Mouse (Mus musculus): ENCODE measurements around the gene Gm49387. TPM values are rescaled to one million over a fixed set of nuclear protein-coding genes. Genes with fewer than 3 reads are reported as not detected.
"Not testable (repeated sequence)": the region's sequence is repeated elsewhere in the genome, so short reads cannot be mapped to it uniquely, and the experiment has no call there.

Gm49387 gene
- polyA plus RNA-seq, 1 experiment from 2014 or later: 0.69 TPM

GRCm38 (mm10) chr14:31620591-31621223 is 20.0 kb downstream of the Gm49387 start:
- H3K27ac ChIP-seq: no peak overlapping the region
- H3K36me3 ChIP-seq: no peaks in the 10 kb centered on the region
- H3K4me1 ChIP-seq (replicated peaks): 0 out of 2 replicates have a peak, but pooled peaks cover 4% of the 10 kb centered on the region
- H3K4me3 ChIP-seq (replicated peaks): no peak overlapping the region
- no peaks in the 10 kb centered on the region for H3K9me3 ChIP-seq (replicated peaks)
- ATAC-seq (ENCODE audit: low read depth): no peak
- no peak for DNase-seq
- H3K4me2 ChIP-seq: no peak overlapping the region
- 72% methylated on average over 9 of the region's 9 CpGs for WGBS (ENCODE audit: insufficient replicate concordance)
- H3K9ac ChIP-seq: no peak overlapping the region
- no peaks in the 10 kb centered on the region for H3K27me3 ChIP-seq

GRCm38 (mm10) chr14:31617997-31618396 is 22.7 kb downstream of the Gm49387 start:
- Histone ChIP-seq H3K4me3 (replicated peaks) (no peak overlapping the region), H3K27ac (no peak overlapping the region), H3K9ac (no peak overlapping the region), H3K36me3 (0 out of 2 replicates have a peak, but pooled peaks cover 2% of the 10 kb centered on the region), H3K9me3 (replicated peaks) (no peaks in the 10 kb centered on the region), H3K4me2 (no peak overlapping the region), H3K4me1 (replicated peaks) (0 out of 2 replicates have a peak, but pooled peaks cover 4% of the 10 kb centered on the region), H3K27me3 (no peaks in the 10 kb centered on the region)
- DNase-seq (no peak), ATAC-seq (ENCODE audit: low read depth) (no peak)
- WGBS (ENCODE audit: insufficient replicate concordance): 53% methylated on average over 3 of the region's 3 CpGs

- Histone ChIP-seq H3K9ac (no peak overlapping the region), H3K9me3 (replicated peaks) (no peaks in the 10 kb centered on the region), H3K4me3 (replicated peaks) (no peak overlapping the region), H3K27me3 (no peaks in the 10 kb centered on the region), H3K4me1 (replicated peaks) (0 out of 2 replicates have a peak, but pooled peaks cover 4% of the 10 kb centered on the region), H3K36me3 (0 out of 2 replicates have a peak, but pooled peaks cover 2% of the 10 kb centered on the region), H3K4me2 (no peak overlapping the region), H3K27ac (no peak overlapping the region)
- DNase-seq (no peak), ATAC-seq (ENCODE audit: low read depth) (no peak)
- WGBS (ENCODE audit: insufficient replicate concordance): 79% methylated on average over 9 of the region's 9 CpGs
These were observed 23.5 kb downstream of the Gm49387 start for GRCm38 (mm10) chr14:31617204-31617603.

- Histone ChIP-seq H3K27me3 (no peaks in the 10 kb centered on the region), H3K4me2 (no peak overlapping the region), H3K4me3 (replicated peaks) (no peak overlapping the region), H3K27ac (no peak overlapping the region), H3K4me1 (replicated peaks) (no peaks in the 10 kb centered on the region), H3K9ac (no peak overlapping the region), H3K9me3 (replicated peaks) (no peaks in the 10 kb centered on the region), H3K36me3 (0 out of 2 replicates have a peak, but pooled peaks cover 2% of the 10 kb centered on the region)
- 67% methylated on average over 5 of the region's 5 CpGs for WGBS (ENCODE audit: insufficient replicate concordance)
- no peak for DNase-seq
- no peak for ATAC-seq (ENCODE audit: low read depth)
These were observed 27.0 kb downstream of the Gm49387 start for GRCm38 (mm10) chr14:31613671-31614070.

GRCm38 (mm10) chr14:31611986-31612385 is 28.7 kb downstream of the Gm49387 start:
- Histone ChIP-seq H3K36me3 (0 out of 2 replicates have a peak, but pooled peaks cover 2% of the 10 kb centered on the region), H3K4me1 (replicated peaks) (no peaks in the 10 kb centered on the region), H3K9ac (no peak overlapping the region), H3K27ac (no peak overlapping the region), H3K4me3 (replicated peaks) (no peak overlapping the region), H3K9me3 (replicated peaks) (no peaks in the 10 kb centered on the region), H3K27me3 (no peaks in the 10 kb centered on the region), H3K4me2 (no peak overlapping the region)
- WGBS (ENCODE audit: insufficient replicate concordance): 54% methylated on average over 4 of the region's 4 CpGs
- DNase-seq (no peak), ATAC-seq (ENCODE audit: low read depth) (no peak)

- Histone ChIP-seq H3K27me3 (no peaks in the 10 kb centered on the region), H3K4me3 (replicated peaks) (no peak overlapping the region), H3K4me2 (no peak overlapping the region), H3K27ac (no peak overlapping the region), H3K9ac (no peak overlapping the region), H3K4me1 (replicated peaks) (peaks cover 30% of the 10 kb centered on the region), H3K9me3 (replicated peaks) (no peaks in the 10 kb centered on the region), H3K36me3 (no peaks in the 10 kb centered on the region)
- 40% methylated on average over 6 of the region's 6 CpGs for WGBS (ENCODE audit: insufficient replicate concordance)
- ATAC-seq (ENCODE audit: low read depth): no peak
- DNase-seq: no peak
These were observed 35.2 kb downstream of the Gm49387 start for GRCm38 (mm10) chr14:31605514-31605913.

- no peak for DNase-seq
- no peak overlapping the region for H3K27ac ChIP-seq
- ATAC-seq (ENCODE audit: low read depth): no peak
These were observed 35.8 kb downstream of the Gm49387 start for GRCm38 (mm10) chr14:31604916-31605315.

GRCm38 (mm10) chr14:31602616-31602979 is 38.1 kb downstream of the Gm49387 start:
- 30% methylated on average over 6 of the region's 6 CpGs for WGBS (ENCODE audit: insufficient replicate concordance)
- not testable (repeated sequence) for H3K4me3 ChIP-seq (replicated peaks); H3K36me3 ChIP-seq; H3K4me2 ChIP-seq; H3K9ac ChIP-seq; H3K9me3 ChIP-seq (replicated peaks); H3K27me3 ChIP-seq
- peak overlapping the region; percentile 6; the same call in 1 of the 2 replicates for H3K27ac ChIP-seq
- peak; percentile 97 for ATAC-seq (ENCODE audit: low read depth)
- peak; percentile 70 for DNase-seq
- peaks cover 30% of the 10 kb centered on the region for H3K4me1 ChIP-seq (replicated peaks)

More at GRCm38 (mm10) chr14:31604916-31605315, 35.8 kb downstream of the Gm49387 start:
- no peak overlapping the region for H3K4me2 ChIP-seq
- no peaks in the 10 kb centered on the region for H3K36me3 ChIP-seq
- no peaks in the 10 kb centered on the region for H3K27me3 ChIP-seq
- H3K9me3 ChIP-seq (replicated peaks): no peaks in the 10 kb centered on the region
- no peak overlapping the region for H3K4me3 ChIP-seq (replicated peaks)
- peaks cover 30% of the 10 kb centered on the region for H3K4me1 ChIP-seq (replicated peaks)
- 64% methylated on average over 5 of the region's 5 CpGs for WGBS (ENCODE audit: insufficient replicate concordance)
- no peak overlapping the region for H3K9ac ChIP-seq

- Histone ChIP-seq H3K27ac (peak overlapping the region; percentile 64), H3K9ac (no peak overlapping the region), H3K4me1 (replicated peaks) (peaks cover 30% of the 10 kb centered on the region), H3K27me3 (no peaks in the 10 kb centered on the region), H3K9me3 (replicated peaks) (no peaks in the 10 kb centered on the region), H3K36me3 (no peaks in the 10 kb centered on the region), H3K4me2 (no peak overlapping the region), H3K4me3 (replicated peaks) (no peak overlapping the region)
- ATAC-seq (ENCODE audit: low read depth) (peak; percentile 71), DNase-seq (no peak)
- 81% methylated on average over 14 of the region's 14 CpGs for whole genome bisulfite sequencing (ENCODE audit: insufficient replicate concordance)
These were observed 38.6 kb downstream of the Gm49387 start for GRCm38 (mm10) chr14:31601908-31602615.

GRCm38 (mm10) chr14:31597446-31597845 is 43.2 kb downstream of the Gm49387 start:
- no peak overlapping the region for H3K9ac ChIP-seq
- H3K4me2 ChIP-seq: no peak overlapping the region
- DNase-seq: no peak
- H3K9me3 ChIP-seq (replicated peaks): no peaks in the 10 kb centered on the region
- H3K4me3 ChIP-seq (replicated peaks): no peak overlapping the region
- ATAC-seq (ENCODE audit: low read depth): no peak
- no peak overlapping the region for H3K27ac ChIP-seq
- H3K27me3 ChIP-seq: no peaks in the 10 kb centered on the region
- 72% methylated on average over 4 of the region's 4 CpGs for WGBS (ENCODE audit: insufficient replicate concordance)
- H3K4me1 ChIP-seq (replicated peaks): peaks cover 11% of the 10 kb centered on the region
- H3K36me3 ChIP-seq: no peaks in the 10 kb centered on the region

- Histone ChIP-seq H3K27me3 (no peaks in the 10 kb centered on the region), H3K4me3 (replicated peaks) (no peak overlapping the region), H3K4me1 (replicated peaks) (peaks cover 2% of the 10 kb centered on the region), H3K9ac (no peak overlapping the region), H3K4me2 (no peak overlapping the region), H3K27ac (no peak overlapping the region), H3K36me3 (no peaks in the 10 kb centered on the region), H3K9me3 (replicated peaks) (no peaks in the 10 kb centered on the region)
- ATAC-seq (ENCODE audit: low read depth): no peak
- WGBS (ENCODE audit: insufficient replicate concordance): 44% methylated on average over 7 of the region's 7 CpGs
- DNase-seq: no peak
These were observed 44.3 kb downstream of the Gm49387 start for GRCm38 (mm10) chr14:31596408-31596807.
